Mouse (Mus musculus) thymus, adult 2 months (tissue): ENCODE measurements around the gene Acot10.

Experiments used
- CTCF ChIP-seq: fragments of 200-500 bp; IDR thresholded peaks from 2 replicates; pipeline ENCODE4 v1.5.1; 2012; ENCODE audit warnings: mild to moderate bottlenecking, control low read depth, low read length, moderate library complexity, borderline replicate concordance; ENCODE audit not compliant: control insufficient read depth, poor library complexity, insufficient read depth; ENCODE audit errors: extremely low read depth
- POLR2A ChIP-seq: fragments of 200-500 bp; IDR thresholded peaks from 2 replicates; pipeline ENCODE4 v1.6.1; 2012; ENCODE audit warnings: mild to moderate bottlenecking, low read length, control low read depth, moderate library complexity; ENCODE audit not compliant: control insufficient read depth, poor library complexity, insufficient read depth; ENCODE audit errors: extremely low read depth

- TF ChIP-seq CTCF: no peak
- TF ChIP-seq POLR2A: no peak
These were observed 17.6 kb upstream of the Acot10 start for GRCm38 (mm10) chr15:20684200-20684599.
